Mouse (Mus musculus) inflammation-experienced regulatory T-cells, adult 16 weeks (primary cell): ENCODE results near the gene 5830473C10Rik. TPM values are rescaled to one million over a fixed set of nuclear protein-coding genes. Genes with fewer than 3 reads are reported as not detected.

ENCODE experiments used
- polyA plus RNA-seq: library from polyadenylated mRNA; unstranded; fragments of 100-300 nt; shearing (Covaris generic); gene quantifications from one replicate; pipeline ENCODE4 v1.2.1, GENCODE M21; 2017

Gene 5830473C10Rik
- not detected for polyA plus RNA-seq

DNA sequence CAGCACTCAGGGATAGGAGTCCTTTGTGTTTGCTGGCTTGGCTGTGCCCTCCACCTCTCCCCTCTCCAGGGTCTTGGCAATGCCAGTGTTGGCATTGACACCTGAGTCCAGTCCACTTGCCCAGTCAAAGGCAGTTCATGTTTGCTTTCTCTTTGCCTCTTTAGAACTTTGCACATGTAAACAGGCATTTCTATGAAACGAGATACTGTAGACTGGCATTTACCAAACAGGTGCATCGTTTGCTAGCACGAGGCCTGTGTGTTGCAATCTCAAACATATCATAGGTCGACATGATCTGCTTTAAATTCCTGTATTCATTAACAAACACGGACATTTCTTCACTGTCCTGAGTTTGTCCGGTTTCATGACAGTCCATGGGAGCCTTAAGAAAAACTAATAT, at the start of gene 5830473C10Rik:
5830473C10Rik (plus strand) TSS at position 365 of the 400 bp plus-strand sequence.

DNA sequence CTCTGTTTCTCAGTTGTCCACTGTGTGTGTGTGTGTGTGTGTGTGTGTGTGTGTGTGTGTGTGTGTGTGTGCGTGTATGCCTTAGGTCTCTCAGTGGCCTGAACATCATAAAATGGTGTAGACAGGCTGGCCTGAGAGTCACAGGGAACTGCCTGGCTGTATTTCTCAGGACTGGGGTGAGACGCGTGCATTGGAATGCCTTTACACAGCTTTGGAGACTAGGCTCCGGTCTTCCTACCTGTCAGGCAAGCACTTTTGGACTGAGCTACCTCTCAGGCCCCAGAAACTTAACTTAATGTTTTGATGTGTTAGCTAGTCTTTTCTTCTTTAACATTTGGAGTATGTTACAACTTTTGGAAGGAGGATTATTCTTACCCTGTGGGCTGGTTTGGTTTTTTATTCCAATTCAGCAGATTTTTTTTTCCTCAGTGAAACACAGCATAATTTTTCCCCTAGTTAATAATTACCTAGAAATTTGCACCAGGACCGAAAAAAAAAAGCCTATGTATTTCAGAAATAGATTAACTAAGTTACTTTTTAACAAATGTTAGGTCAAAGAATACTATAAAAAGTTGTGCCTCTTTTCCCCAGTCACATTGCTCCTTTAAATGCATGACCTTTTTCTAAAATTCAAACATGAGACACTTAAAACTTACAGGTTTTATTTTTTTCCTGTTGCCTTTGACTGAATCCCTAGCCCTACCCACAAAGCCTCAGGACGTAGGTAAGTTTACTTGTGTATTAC, 42.4 kb upstream of the 5830473C10Rik start, which contains the start of gene Afm:
Afm (plus strand) TSS at position 577 of the 745 bp plus-strand sequence.

DNA sequence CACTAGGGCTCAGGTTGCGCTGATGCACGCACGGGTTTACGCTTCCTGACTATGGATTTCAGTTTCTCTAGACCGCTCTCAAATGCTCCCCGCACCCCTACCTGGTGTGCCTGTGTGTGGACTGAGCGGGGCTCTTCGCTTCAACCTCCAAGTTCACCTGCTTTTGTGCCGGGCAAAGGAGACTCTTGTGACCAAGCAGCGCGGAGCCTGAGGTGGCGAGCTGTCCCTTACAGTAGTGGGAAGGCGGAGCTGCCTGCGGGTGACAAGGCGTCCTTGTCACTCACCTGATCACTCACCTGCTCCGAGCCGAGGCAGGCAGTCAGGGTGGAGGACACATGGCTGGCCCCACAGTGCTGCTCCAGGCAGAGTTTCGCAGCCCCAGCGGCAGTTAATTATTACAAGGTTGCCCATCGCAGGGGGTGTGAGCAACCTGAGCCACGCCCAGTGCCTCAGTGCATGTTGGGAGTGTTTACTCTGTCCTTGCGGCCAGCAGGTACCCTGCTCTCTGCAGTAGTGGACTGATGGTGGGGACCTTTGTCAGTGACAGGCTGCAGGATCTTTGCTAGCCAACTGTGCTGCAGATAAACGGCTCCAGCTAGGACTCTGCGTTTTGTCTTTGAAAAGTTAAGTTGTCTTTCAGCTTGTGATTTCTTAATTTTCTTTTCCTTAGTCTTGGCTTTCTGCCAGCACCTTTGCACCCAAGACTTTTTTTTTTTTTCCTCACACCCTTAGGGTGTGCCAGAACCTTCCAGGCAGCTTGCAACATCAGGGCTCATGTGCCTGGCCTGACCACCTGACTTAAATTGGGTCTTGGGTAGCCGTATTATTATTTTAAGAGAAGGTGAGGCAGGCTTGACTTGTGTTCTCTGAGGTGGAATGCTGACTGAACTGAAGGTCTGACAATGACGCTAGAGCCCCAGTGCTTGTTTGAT, 79.6 kb downstream of the 5830473C10Rik start, which contains the start of gene Rassf6:
Rassf6 (minus strand) TSS at position 372 of the 932 bp plus-strand sequence.

Other genes starting within 250 kb of the 5830473C10Rik start
- 23.4 TPM for gene Ankrd17, start 194.5 kb upstream of the 5830473C10Rik start, polyA plus RNA-seq
- 1.3 TPM for gene Gm9958, start 193.9 kb upstream of the 5830473C10Rik start, polyA plus RNA-seq
- not detected for gene Alb, start 100.2 kb upstream of the 5830473C10Rik start, polyA plus RNA-seq
- gene Afp, start 70.4 kb upstream of the 5830473C10Rik start, polyA plus RNA-seq = 5.0 TPM
- gene Afm, start 42.2 kb upstream of the 5830473C10Rik start, polyA plus RNA-seq = not detected
- gene Rassf6, start 79.5 kb downstream of the 5830473C10Rik start, polyA plus RNA-seq = 3.6 TPM
- gene Cxcl5, start 198.3 kb downstream of the 5830473C10Rik start, polyA plus RNA-seq = not detected
- not detected for gene Ppbp, start 207.4 kb downstream of the 5830473C10Rik start, polyA plus RNA-seq
- not detected for gene Pf4, start 211.3 kb downstream of the 5830473C10Rik start, polyA plus RNA-seq
- gene Cxcl3, start 225.0 kb downstream of the 5830473C10Rik start, polyA plus RNA-seq = 1.4 TPM
- not detected for gene Cxcl15, start 233.4 kb downstream of the 5830473C10Rik start, polyA plus RNA-seq